14 mouse cellular contexts compared by ENCODE assay signal in genomic region chr2:112534677-112535222, GRCm38 (mm10). TPM values are rescaled to one million over a fixed set of nuclear protein-coding genes. Genes with fewer than 3 reads are reported as not detected.
DNase-seq lines count a peak whose midpoint lies in the region; ATAC-seq lines count a peak whose summit lies in the region.
"Had no signal": no experiment of that assay in that cellular context is flagged by ENCODE, and none has a peak within 500 bp of the region (broad histone marks: within the 10 kb centered on the region; RNA-seq: fewer than 3 reads in every experiment).

No protein-coding gene starts in this region.

- no peak overlapping the region for H3K27ac ChIP-seq in forebrain, embryonic 11.5 days (ENCODE audit: low read depth, low read length)
- H3K27ac ChIP-seq in forebrain, embryonic 10.5 days: no peak overlapping the region
- H3K27ac ChIP-seq in neural tube, embryonic 12.5 days: no peak overlapping the region
- H3K27ac ChIP-seq in hindbrain, embryonic 11.5 days (ENCODE audit: low read depth, low read length): no peak overlapping the region
- no peak overlapping the region for H3K27ac ChIP-seq in neural tube, embryonic 14.5 days (ENCODE audit: low read depth, low read length)
- H3K27ac ChIP-seq: limb, embryonic 15.5 days had no signal

- ATAC-seq in forebrain, embryonic 11.5 days (replicated peaks; ENCODE audit: low FRiP score): 0 out of 2 replicates have a peak, but pooled peaks have one; percentile 45
- ATAC-seq in neural tube, embryonic 12.5 days (ENCODE audit: low FRiP score, low read depth): 0 out of 2 replicates have a peak, but pooled peaks have one; percentile 51
- ATAC-seq in hindbrain, embryonic 11.5 days (ENCODE audit: low FRiP score): peak; percentile 39
- ATAC-seq in neural tube, embryonic 14.5 days (ENCODE audit: low read depth): peak; percentile 83

- H3K9ac ChIP-seq in forebrain, embryonic 11.5 days (ENCODE audit: low read length): no peak overlapping the region
- no peak overlapping the region for H3K9ac ChIP-seq in neural tube, embryonic 12.5 days
- no peak overlapping the region for H3K9ac ChIP-seq in hindbrain, embryonic 11.5 days (ENCODE audit: low read depth, low read length)
- H3K9ac ChIP-seq in neural tube, embryonic 14.5 days (replicated peaks; ENCODE audit: low read depth, low read length): no peak overlapping the region
- H3K9ac ChIP-seq: limb, embryonic 15.5 days had no signal

- no peaks in the 10 kb centered on the region for H3K9me3 ChIP-seq in forebrain, embryonic 11.5 days (ENCODE audit: control insufficient read depth, low read length)
- H3K9me3 ChIP-seq in forebrain, embryonic 10.5 days: no peaks in the 10 kb centered on the region
- H3K9me3 ChIP-seq in neural tube, embryonic 12.5 days: no peaks in the 10 kb centered on the region
- no peaks in the 10 kb centered on the region for H3K9me3 ChIP-seq in hindbrain, embryonic 11.5 days (ENCODE audit: control insufficient read depth, low read length)
- no peaks in the 10 kb centered on the region for H3K9me3 ChIP-seq in neural tube, embryonic 14.5 days (ENCODE audit: control insufficient read depth, low read length)
- H3K9me3 ChIP-seq: limb, embryonic 15.5 days had no signal

- no peaks in the 10 kb centered on the region for H3K27me3 ChIP-seq in forebrain, embryonic 11.5 days (ENCODE audit: control insufficient read depth, insufficient read depth, low read length)
- no peaks in the 10 kb centered on the region for H3K27me3 ChIP-seq in forebrain, embryonic 10.5 days (ENCODE audit: poor library complexity, severe bottlenecking)
- H3K27me3 ChIP-seq in neural tube, embryonic 12.5 days (replicated peaks): no peaks in the 10 kb centered on the region
- no peaks in the 10 kb centered on the region for H3K27me3 ChIP-seq in hindbrain, embryonic 11.5 days (ENCODE audit: control insufficient read depth, insufficient read depth, low read length)
- H3K27me3 ChIP-seq in neural tube, embryonic 14.5 days (ENCODE audit: control insufficient read depth, insufficient read depth, low read length): no peaks in the 10 kb centered on the region
- H3K27me3 ChIP-seq: limb, embryonic 15.5 days had no signal

- DNase-seq in forebrain, embryonic 11.5 days (ENCODE audit: low spot score): no peak
- DNase-seq in forebrain, embryonic 10.5 days (ENCODE audit: extremely low spot score, low spot score): no peak
- DNase-seq in neural tube, embryonic 10.5 days (ENCODE audit: extremely low spot score, low spot score): no peak
- peak; percentile 14 for DNase-seq in hindbrain, embryonic 11.5 days (ENCODE audit: low spot score)
- no peak for DNase-seq in urinary bladder, adult 2 months (ENCODE audit: low spot score)
- no peak for DNase-seq in embryo, embryonic 10.5 days (ENCODE audit: low spot score)
- DNase-seq: adrenal gland, adult 8-10 months; B cell, adult 2 months; cerebellum, adult 9-10 months; kidney, postnatal 36 days; lung, postnatal 14 days had no signal

- no peak overlapping the region for H3K4me2 ChIP-seq in forebrain, embryonic 11.5 days (ENCODE audit: low read depth, low read length, severe bottlenecking)
- peak overlapping the region; percentile 36 for H3K4me2 ChIP-seq in neural tube, embryonic 12.5 days (replicated peaks)
- H3K4me2 ChIP-seq in hindbrain, embryonic 11.5 days (replicated peaks; ENCODE audit: low read depth, low read length): no peak overlapping the region
- peak overlapping the region; percentile 3; the same call in 1 of the 2 replicates for H3K4me2 ChIP-seq in neural tube, embryonic 14.5 days (ENCODE audit: low read depth, low read length)
- H3K4me2 ChIP-seq: limb, embryonic 15.5 days had no signal

- no peak overlapping the region for H3K4me3 ChIP-seq in forebrain, embryonic 11.5 days (ENCODE audit: low read depth, low read length)
- no peak overlapping the region for H3K4me3 ChIP-seq in forebrain, embryonic 10.5 days
- H3K4me3 ChIP-seq in neural tube, embryonic 12.5 days: no peak overlapping the region
- H3K4me3 ChIP-seq in hindbrain, embryonic 11.5 days (ENCODE audit: low read depth, low read length): no peak overlapping the region
- H3K4me3 ChIP-seq in neural tube, embryonic 14.5 days (ENCODE audit: low read depth, low read length): no peak overlapping the region
- H3K4me3 ChIP-seq: limb, embryonic 15.5 days had no signal

- H3K4me1 ChIP-seq in forebrain, embryonic 11.5 days (replicated peaks; ENCODE audit: control insufficient read depth, insufficient read depth, low read length): no peaks in the 10 kb centered on the region
- H3K4me1 ChIP-seq in forebrain, embryonic 10.5 days: peaks cover 5% of the 10 kb centered on the region; the same call in 1 of the 2 replicates
- no peaks in the 10 kb centered on the region for H3K4me1 ChIP-seq in neural tube, embryonic 12.5 days
- H3K4me1 ChIP-seq in hindbrain, embryonic 11.5 days (replicated peaks; ENCODE audit: control insufficient read depth, insufficient read depth, low read length): no peaks in the 10 kb centered on the region
- H3K4me1 ChIP-seq in neural tube, embryonic 14.5 days (ENCODE audit: control insufficient read depth, insufficient read depth, low read length): no peaks in the 10 kb centered on the region

- WGBS in forebrain, embryonic 11.5 days: 58% methylated on average over 14 of the region's 14 CpGs
- WGBS in forebrain, embryonic 10.5 days: 58% methylated on average over 14 of the region's 14 CpGs
- WGBS in neural tube, embryonic 12.5 days: 51% methylated on average over 14 of the region's 14 CpGs
- WGBS in hindbrain, embryonic 11.5 days: 56% methylated on average over 14 of the region's 14 CpGs
- WGBS in neural tube, embryonic 14.5 days: 36% methylated on average over 14 of the region's 14 CpGs

- H3K36me3 ChIP-seq in forebrain, embryonic 11.5 days (ENCODE audit: control insufficient read depth, insufficient read depth, low read length): no peaks in the 10 kb centered on the region
- no peaks in the 10 kb centered on the region for H3K36me3 ChIP-seq in forebrain, embryonic 10.5 days (replicated peaks)
- no peaks in the 10 kb centered on the region for H3K36me3 ChIP-seq in neural tube, embryonic 12.5 days
- H3K36me3 ChIP-seq in hindbrain, embryonic 11.5 days (ENCODE audit: control insufficient read depth, insufficient read depth, low read length): no peaks in the 10 kb centered on the region
- no peaks in the 10 kb centered on the region for H3K36me3 ChIP-seq in neural tube, embryonic 14.5 days (ENCODE audit: control insufficient read depth, insufficient read depth, low read length)
- H3K36me3 ChIP-seq: limb, embryonic 15.5 days had no signal

RNA-seq across cellular contexts. Expression of gene Aven, which starts 42.0 kb away (rescaled TPM):
- 5.2 and 6.1 TPM in 2 replicates for polyA plus RNA-seq in forebrain, embryonic 11.5 days (2014; fragmentation: Nextera tagmentation; extraction: Ambion mirVana)
- polyA plus RNA-seq in forebrain, embryonic 10.5 days (2016; fragmentation: Nextera tagmentation; extraction: Ambion mirVana): 6.2 and 6.7 TPM in 2 replicates
- polyA plus RNA-seq in neural tube, embryonic 12.5 days (2016; fragmentation: Nextera tagmentation; extraction: Ambion mirVana): 8.5 and 10.7 TPM in 2 replicates
- 5.9 and 6.1 TPM in 2 replicates for polyA plus RNA-seq in hindbrain, embryonic 11.5 days (2014; fragmentation: Nextera tagmentation; extraction: Ambion mirVana)
- 3.0 and 3.3 TPM in 2 replicates for polyA plus RNA-seq in neural tube, embryonic 14.5 days (2014; fragmentation: Nextera tagmentation; extraction: Ambion mirVana)
- 12.9 and 14.9 TPM in 2 replicates for polyA plus RNA-seq in urinary bladder, adult 2 months (2012; rRNA removed)

RNA-seq across cellular contexts. Expression of gene Chrm5, which starts 54.2 kb away (rescaled TPM):
- 0.27 TPM in 1 of 2 replicates, not detected in the other for polyA plus RNA-seq in forebrain, embryonic 11.5 days (2014; fragmentation: Nextera tagmentation; extraction: Ambion mirVana)
- 0.09 TPM in 1 of 2 replicates, not detected in the other for polyA plus RNA-seq in forebrain, embryonic 10.5 days (2016; fragmentation: Nextera tagmentation; extraction: Ambion mirVana)
- polyA plus RNA-seq in neural tube, embryonic 12.5 days (2016; fragmentation: Nextera tagmentation; extraction: Ambion mirVana): 0.11 and 0.45 TPM in 2 replicates
- 0.08 and 0.17 TPM in 2 replicates for polyA plus RNA-seq in hindbrain, embryonic 11.5 days (2014; fragmentation: Nextera tagmentation; extraction: Ambion mirVana)
- 0.88 and 1.5 TPM in 2 replicates for polyA plus RNA-seq in neural tube, embryonic 14.5 days (2014; fragmentation: Nextera tagmentation; extraction: Ambion mirVana)
- not detected in 2 replicates for polyA plus RNA-seq in urinary bladder, adult 2 months (2012; rRNA removed)

Comparison
In these comparisons a context has a peak if more than half of its experiments do, and no peak if none do; other contexts are left out.
1. H3K4me2 ChIP-seq: peak in neural tube, embryonic 12.5 days (single experiment) and neural tube, embryonic 14.5 days (single experiment); none in forebrain, embryonic 11.5 days (single experiment) and hindbrain, embryonic 11.5 days (single experiment).
2. Peak in every context shown above with its lines, with median percentiles within 50 percentile points of each other: ATAC-seq.